In genomic region chr13:75368249-75368800, GRCm38 (mm10) we compare ENCODE assay signal across 18 mouse cellular contexts.
"Had no signal": no experiment of that assay in that cellular context is flagged by ENCODE, and none has a peak within 500 bp of the region (broad histone marks: within the 10 kb centered on the region; RNA-seq: fewer than 3 reads in every experiment).

No protein-coding gene starts in this region.

- H3K36me3 ChIP-seq: lung, embryonic 15.5 days; midbrain, embryonic 13.5 days; midbrain, embryonic 15.5 days; neural tube, embryonic 12.5 days; stomach, embryonic 15.5 days had no signal

- H3K27me3 ChIP-seq: lung, embryonic 15.5 days; megakaryocyte, embryonic 14.5 days; midbrain, embryonic 13.5 days; midbrain, embryonic 15.5 days; neural tube, embryonic 12.5 days; stomach, embryonic 15.5 days had no signal

- DNase-seq: liver, postnatal 0 days; lung, adult 2 months; lung, postnatal 14 days; lung, postnatal 36 days; right cerebral cortex, adult 18-20 months; thymus, adult 2 months; thymus, postnatal 25 days; thymus, postnatal 4 days had no signal

- H3K27ac ChIP-seq: lung, embryonic 15.5 days; macrophage; midbrain, embryonic 13.5 days; midbrain, embryonic 15.5 days; neural tube, embryonic 12.5 days; stomach, embryonic 15.5 days; stomach, postnatal 0 days had no signal

- H3K9ac ChIP-seq: liver, postnatal 0 days; lung, embryonic 15.5 days; midbrain, embryonic 13.5 days; midbrain, embryonic 15.5 days; neural tube, embryonic 12.5 days; stomach, embryonic 15.5 days had no signal

- H3K4me3 ChIP-seq: lung, embryonic 15.5 days; megakaryocyte, embryonic 14.5 days; midbrain, embryonic 13.5 days; midbrain, embryonic 15.5 days; neural tube, embryonic 12.5 days; stomach, embryonic 15.5 days had no signal

- H3K4me1 ChIP-seq: lung, embryonic 15.5 days; midbrain, embryonic 13.5 days; midbrain, embryonic 15.5 days; neural tube, embryonic 12.5 days; stomach, embryonic 15.5 days had no signal

- H3K9me3 ChIP-seq: lung, embryonic 15.5 days; megakaryocyte, embryonic 14.5 days; midbrain, embryonic 13.5 days; midbrain, embryonic 15.5 days; neural tube, embryonic 12.5 days; stomach, embryonic 15.5 days had no signal

- ATAC-seq: liver, postnatal 0 days; lung, postnatal 0 days; midbrain, embryonic 13.5 days; midbrain, embryonic 15.5 days had no signal

- H3K4me2 ChIP-seq: lung, embryonic 15.5 days; midbrain, embryonic 11.5 days; midbrain, embryonic 13.5 days; midbrain, embryonic 15.5 days; neural tube, embryonic 12.5 days; stomach, embryonic 15.5 days had no signal
